Mouse (Mus musculus): ENCODE results near the gene Ube2g1. TPM values are rescaled to one million over a fixed set of nuclear protein-coding genes. Genes with fewer than 3 reads are reported as not detected.

Ube2g1 gene
- polyA plus RNA-seq, 1 experiment: 43.0 TPM

GRCm38 (mm10) chr11:72650347-72650746 is 43.3 kb downstream of the Ube2g1 start:
- Histone ChIP-seq H3K9ac (ENCODE audit: low read depth, poor library complexity, severe bottlenecking) (no peak overlapping the region), H3K36me3 (ENCODE audit: control insufficient read depth, insufficient read depth, low read length, poor library complexity, severe bottlenecking) (no peaks in the 10 kb centered on the region), H3K4me3 (ENCODE audit: low read depth, low read length) (no peak overlapping the region), H3K27me3 (ENCODE audit: control insufficient read depth, insufficient read depth, low read length, poor library complexity, severe bottlenecking) (no peaks in the 10 kb centered on the region), H3K4me1 (ENCODE audit: control insufficient read depth, insufficient read depth, low read length) (no peaks in the 10 kb centered on the region), H3K9me3 (replicated peaks; ENCODE audit: control insufficient read depth, insufficient read depth, low read length, poor library complexity, severe bottlenecking) (no peaks in the 10 kb centered on the region), H3K27ac (ENCODE audit: insufficient read depth, low read length) (no peak overlapping the region)
- TF ChIP-seq EP300 (IDR thresholded peaks at IDR 0.05; ENCODE audit: insufficient read depth, low read depth, low read length) (no peak), CTCF (IDR thresholded peaks at IDR 0.05; ENCODE audit: low read depth, low read length) (no peak)

- Histone ChIP-seq H3K9me3 (replicated peaks; ENCODE audit: control insufficient read depth, insufficient read depth, low read length, poor library complexity, severe bottlenecking) (no peaks in the 10 kb centered on the region), H3K27me3 (ENCODE audit: control insufficient read depth, insufficient read depth, low read length, poor library complexity, severe bottlenecking) (no peaks in the 10 kb centered on the region), H3K27ac (ENCODE audit: insufficient read depth, low read length) (no peak overlapping the region), H3K4me3 (ENCODE audit: low read depth, low read length) (no peak overlapping the region), H3K36me3 (ENCODE audit: control insufficient read depth, insufficient read depth, low read length, poor library complexity, severe bottlenecking) (no peaks in the 10 kb centered on the region), H3K4me1 (ENCODE audit: control insufficient read depth, insufficient read depth, low read length) (no peaks in the 10 kb centered on the region), H3K9ac (ENCODE audit: low read depth, poor library complexity, severe bottlenecking) (no peak overlapping the region)
- TF ChIP-seq POLR2A (IDR thresholded peaks at IDR 0.05; ENCODE audit: insufficient read depth, low read length): no peak
- no peak for TF ChIP-seq EP300 (IDR thresholded peaks at IDR 0.05; ENCODE audit: insufficient read depth, low read depth, low read length)
- no peak for TF ChIP-seq CTCF (IDR thresholded peaks at IDR 0.05; ENCODE audit: low read depth, low read length)
These were observed 52.8 kb downstream of the Ube2g1 start for GRCm38 (mm10) chr11:72659918-72660317.

GRCm38 (mm10) chr11:72660359-72660758 is 53.3 kb downstream of the Ube2g1 start:
- Histone ChIP-seq H3K4me3 (ENCODE audit: low read depth, low read length) (no peak overlapping the region), H3K27ac (ENCODE audit: insufficient read depth, low read length) (no peak overlapping the region), H3K9ac (ENCODE audit: low read depth, poor library complexity, severe bottlenecking) (no peak overlapping the region), H3K36me3 (ENCODE audit: control insufficient read depth, insufficient read depth, low read length, poor library complexity, severe bottlenecking) (no peaks in the 10 kb centered on the region), H3K4me1 (ENCODE audit: control insufficient read depth, insufficient read depth, low read length) (no peaks in the 10 kb centered on the region), H3K9me3 (replicated peaks; ENCODE audit: control insufficient read depth, insufficient read depth, low read length, poor library complexity, severe bottlenecking) (no peaks in the 10 kb centered on the region), H3K27me3 (ENCODE audit: control insufficient read depth, insufficient read depth, low read length, poor library complexity, severe bottlenecking) (no peaks in the 10 kb centered on the region)
- no peak for TF ChIP-seq EP300 (IDR thresholded peaks at IDR 0.05; ENCODE audit: insufficient read depth, low read depth, low read length)
- TF ChIP-seq CTCF (IDR thresholded peaks at IDR 0.05; ENCODE audit: low read depth, low read length): no peak
- TF ChIP-seq POLR2A (IDR thresholded peaks at IDR 0.05; ENCODE audit: insufficient read depth, low read length): no peak

GRCm38 (mm10) chr11:72664641-72665040 is 57.6 kb downstream of the Ube2g1 start:
- no peaks in the 10 kb centered on the region for H3K36me3 ChIP-seq (ENCODE audit: control insufficient read depth, insufficient read depth, low read length, poor library complexity, severe bottlenecking)
- no peak overlapping the region for H3K4me3 ChIP-seq (ENCODE audit: low read depth, low read length)
- no peak overlapping the region for H3K27ac ChIP-seq (ENCODE audit: insufficient read depth, low read length)
- peaks cover 1% of the 10 kb centered on the region for H3K4me1 ChIP-seq (ENCODE audit: control insufficient read depth, insufficient read depth, low read length)
- no peaks in the 10 kb centered on the region for H3K9me3 ChIP-seq (replicated peaks; ENCODE audit: control insufficient read depth, insufficient read depth, low read length, poor library complexity, severe bottlenecking)
- H3K27me3 ChIP-seq (ENCODE audit: control insufficient read depth, insufficient read depth, low read length, poor library complexity, severe bottlenecking): no peaks in the 10 kb centered on the region
- no peak for TF ChIP-seq POLR2A (IDR thresholded peaks at IDR 0.05; ENCODE audit: insufficient read depth, low read length)
- TF ChIP-seq CTCF (IDR thresholded peaks at IDR 0.05; ENCODE audit: low read depth, low read length): no peak
- TF ChIP-seq EP300 (IDR thresholded peaks at IDR 0.05; ENCODE audit: insufficient read depth, low read depth, low read length): no peak
- H3K9ac ChIP-seq (ENCODE audit: low read depth, poor library complexity, severe bottlenecking): no peak overlapping the region

GRCm38 (mm10) chr11:72670634-72671033 is 63.6 kb downstream of the Ube2g1 start:
- Histone ChIP-seq H3K36me3 (ENCODE audit: control insufficient read depth, insufficient read depth, low read length, poor library complexity, severe bottlenecking) (no peaks in the 10 kb centered on the region; the same call in 1 of the 2 replicates), H3K4me1 (ENCODE audit: control insufficient read depth, insufficient read depth, low read length) (peaks cover 1% of the 10 kb centered on the region), H3K27ac (ENCODE audit: insufficient read depth, low read length) (no peak overlapping the region), H3K4me3 (ENCODE audit: low read depth, low read length) (no peak overlapping the region), H3K9me3 (replicated peaks; ENCODE audit: control insufficient read depth, insufficient read depth, low read length, poor library complexity, severe bottlenecking) (no peaks in the 10 kb centered on the region), H3K27me3 (ENCODE audit: control insufficient read depth, insufficient read depth, low read length, poor library complexity, severe bottlenecking) (no peaks in the 10 kb centered on the region), H3K9ac (ENCODE audit: low read depth, poor library complexity, severe bottlenecking) (no peak overlapping the region)
- TF ChIP-seq POLR2A (IDR thresholded peaks at IDR 0.05; ENCODE audit: insufficient read depth, low read length) (no peak), EP300 (IDR thresholded peaks at IDR 0.05; ENCODE audit: insufficient read depth, low read depth, low read length) (no peak), CTCF (IDR thresholded peaks at IDR 0.05; ENCODE audit: low read depth, low read length) (no peak)

GRCm38 (mm10) chr11:72671294-72671988 is 64.4 kb downstream of the Ube2g1 start:
- Histone ChIP-seq H3K4me1 (ENCODE audit: control insufficient read depth, insufficient read depth, low read length) (peaks cover under 1% of the 10 kb centered on the region), H3K27ac (ENCODE audit: insufficient read depth, low read length) (no peak overlapping the region), H3K27me3 (ENCODE audit: control insufficient read depth, insufficient read depth, low read length, poor library complexity, severe bottlenecking) (no peaks in the 10 kb centered on the region), H3K36me3 (ENCODE audit: control insufficient read depth, insufficient read depth, low read length, poor library complexity, severe bottlenecking) (no peaks in the 10 kb centered on the region; the same call in 1 of the 2 replicates), H3K9me3 (replicated peaks; ENCODE audit: control insufficient read depth, insufficient read depth, low read length, poor library complexity, severe bottlenecking) (no peaks in the 10 kb centered on the region), H3K9ac (ENCODE audit: low read depth, poor library complexity, severe bottlenecking) (no peak overlapping the region), H3K4me3 (ENCODE audit: low read depth, low read length) (no peak overlapping the region)
- no peak for TF ChIP-seq EP300 (IDR thresholded peaks at IDR 0.05; ENCODE audit: insufficient read depth, low read depth, low read length)
- TF ChIP-seq POLR2A (IDR thresholded peaks at IDR 0.05; ENCODE audit: insufficient read depth, low read length): no peak
- no peak for TF ChIP-seq CTCF (IDR thresholded peaks at IDR 0.05; ENCODE audit: low read depth, low read length)

Measured in ES-Bruce4 (cell line).